Mouse (Mus musculus) liver (tissue): Measurements from ENCODE around the gene C1qtnf5.

Experiments
- DNase-seq: peaks from one replicate; pipeline ENCODE4 v3.0.0-alpha.2; 2020; ENCODE audit warnings: mixed read lengths

C1qtnf5 gene

DNA sequence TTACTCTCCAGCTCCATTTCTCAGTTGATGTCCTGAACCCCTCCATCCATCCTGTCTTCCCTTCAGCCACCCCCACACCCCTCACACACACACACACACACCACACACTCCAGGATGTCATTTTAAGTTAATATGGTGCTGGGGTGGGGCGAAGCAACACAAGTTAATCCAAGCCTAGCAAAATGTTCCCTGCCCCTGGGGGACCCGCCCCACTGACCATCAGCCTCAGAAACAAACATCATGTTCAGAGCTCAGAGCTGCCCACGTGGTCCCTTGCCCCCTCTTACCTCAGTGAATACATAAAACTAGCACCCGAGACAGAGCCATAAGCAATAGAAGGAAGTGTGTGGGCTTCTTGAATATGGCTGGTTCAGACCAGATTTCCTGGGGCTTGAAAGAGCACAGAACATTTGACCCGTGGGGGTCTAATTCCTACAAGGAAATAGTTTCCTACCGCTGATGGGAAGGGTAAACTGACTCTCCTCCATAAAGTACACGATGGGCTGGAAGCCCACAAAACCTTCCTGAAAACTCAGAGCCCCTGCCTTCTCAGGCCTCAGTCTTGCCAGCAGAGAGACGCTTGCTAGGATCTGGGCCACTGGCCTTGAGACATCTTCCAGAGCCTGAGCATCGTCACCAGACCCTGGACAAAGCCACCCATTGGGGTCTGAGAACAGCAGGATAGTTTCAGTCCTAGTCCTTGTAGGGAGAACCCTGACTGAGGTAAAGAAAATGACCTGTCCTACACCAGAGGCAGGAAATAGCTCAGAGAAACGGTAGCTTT, 26.9 kb upstream of the C1qtnf5 start:
- no peak for DNase-seq

DNA sequence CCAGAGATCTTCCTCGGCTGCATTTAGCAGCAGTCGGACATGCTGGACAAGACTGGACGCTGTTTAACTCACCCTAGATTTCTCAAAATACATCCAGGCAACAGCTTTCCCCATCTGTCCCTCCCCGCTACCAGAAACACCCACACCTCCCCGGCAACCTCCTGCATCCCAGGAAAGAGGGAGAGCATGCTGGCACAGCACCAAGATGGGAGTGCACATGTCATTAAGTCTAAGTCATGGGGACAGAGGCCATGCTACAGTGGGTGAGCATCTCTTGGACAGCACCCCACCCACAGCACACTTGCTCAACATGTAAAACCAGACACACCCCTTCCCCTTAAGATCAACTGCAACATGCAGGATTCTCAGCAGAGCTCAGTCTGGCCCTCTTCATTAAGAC, 26.1 kb upstream of the C1qtnf5 start:
- DNase-seq = no peak

DNA sequence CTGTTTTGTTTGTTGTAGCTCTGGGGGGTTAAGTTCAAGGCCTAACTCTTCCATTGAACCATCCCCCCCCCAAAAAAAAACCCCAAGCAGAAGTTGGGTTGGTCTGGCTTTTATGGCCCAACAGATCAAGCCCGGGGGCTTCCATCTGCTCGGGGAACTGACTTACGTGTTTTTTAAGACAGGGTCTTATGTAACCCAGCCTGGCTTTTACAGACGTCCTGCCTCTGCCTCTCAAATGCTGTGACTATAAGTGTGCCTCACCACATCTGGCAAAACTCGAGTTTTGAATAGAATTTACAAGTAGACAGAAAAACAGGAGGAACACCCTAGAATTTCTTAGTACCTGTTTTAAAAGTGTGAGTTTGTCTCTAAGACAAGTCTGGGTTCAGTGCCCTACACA, 25.5 kb upstream of the C1qtnf5 start:
- no peak for DNase-seq

DNA sequence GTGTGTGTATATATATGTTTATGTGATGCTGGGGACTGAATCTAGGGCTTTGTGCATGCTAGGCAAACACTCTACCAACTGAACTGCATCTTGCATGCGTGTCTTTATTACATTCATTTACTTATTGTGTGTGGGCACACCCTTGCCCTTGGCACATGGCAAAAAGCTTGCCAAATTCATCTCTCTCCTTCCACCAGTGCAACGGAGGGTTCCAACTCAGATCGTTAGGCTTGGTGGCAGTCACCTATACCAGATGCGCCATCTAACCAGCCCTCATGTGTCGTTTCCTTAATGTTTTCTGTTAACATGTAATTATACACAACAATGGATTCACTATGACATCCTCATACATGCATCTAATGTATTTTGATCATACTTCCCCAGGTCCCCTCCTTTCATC, 24.8 kb upstream of the C1qtnf5 start:
- DNase-seq = no peak

DNA sequence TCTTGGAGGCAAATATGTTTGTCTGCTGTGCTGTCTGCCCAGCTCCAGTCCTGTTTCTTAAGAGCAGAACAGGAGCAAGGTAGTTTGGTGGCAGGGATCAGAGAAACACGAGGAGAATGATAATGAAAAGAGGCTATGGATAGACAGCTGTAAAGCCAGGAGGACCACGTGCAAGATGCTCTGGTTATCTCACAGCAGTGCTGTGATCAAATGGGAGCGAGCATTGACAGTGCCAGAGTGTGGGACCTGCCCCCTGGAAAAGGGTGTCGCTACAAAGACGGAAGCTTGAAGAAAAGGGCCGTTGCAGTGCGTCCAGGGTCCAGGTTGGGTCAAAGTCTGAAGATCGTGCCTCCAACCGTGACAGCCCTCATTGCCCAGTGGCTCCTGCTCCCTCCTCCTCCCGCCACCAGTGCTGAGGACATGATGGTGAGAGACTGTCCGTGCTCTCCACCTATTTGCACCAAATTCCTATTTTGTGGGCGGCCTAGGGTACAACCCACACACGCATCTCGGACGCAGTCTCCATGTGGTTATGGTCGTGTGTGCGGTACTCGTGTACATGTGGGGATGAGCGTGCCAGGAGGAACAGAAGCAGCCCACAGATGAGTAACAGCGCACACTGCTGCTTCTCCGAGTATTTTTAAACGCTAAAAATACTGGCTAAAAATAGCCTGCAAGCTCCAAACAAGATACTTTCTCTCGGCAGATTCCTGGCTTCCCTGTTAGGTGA, 23.5 kb upstream of the C1qtnf5 start:
- no peak for DNase-seq

DNA sequence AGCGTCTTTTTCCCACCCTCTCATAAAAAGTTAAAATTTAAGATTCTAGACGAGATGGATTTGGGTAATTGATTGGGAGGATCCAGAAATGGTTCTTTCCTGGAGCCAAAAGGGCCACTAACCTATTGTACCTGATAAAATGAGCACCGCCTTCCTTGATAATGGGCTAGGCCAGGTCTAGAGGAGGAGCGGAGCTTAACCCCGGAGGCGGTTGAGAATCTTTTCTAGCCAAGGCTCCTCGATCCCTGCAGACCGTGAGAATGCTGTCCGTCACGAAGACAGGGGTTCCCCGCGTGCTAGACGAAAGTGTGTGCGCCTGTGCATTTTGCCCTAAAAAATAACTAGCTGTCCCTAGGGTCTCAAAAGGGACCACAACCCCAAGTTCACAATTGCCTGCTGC, 22.8 kb upstream of the C1qtnf5 start:
- DNase-seq = no peak

DNA sequence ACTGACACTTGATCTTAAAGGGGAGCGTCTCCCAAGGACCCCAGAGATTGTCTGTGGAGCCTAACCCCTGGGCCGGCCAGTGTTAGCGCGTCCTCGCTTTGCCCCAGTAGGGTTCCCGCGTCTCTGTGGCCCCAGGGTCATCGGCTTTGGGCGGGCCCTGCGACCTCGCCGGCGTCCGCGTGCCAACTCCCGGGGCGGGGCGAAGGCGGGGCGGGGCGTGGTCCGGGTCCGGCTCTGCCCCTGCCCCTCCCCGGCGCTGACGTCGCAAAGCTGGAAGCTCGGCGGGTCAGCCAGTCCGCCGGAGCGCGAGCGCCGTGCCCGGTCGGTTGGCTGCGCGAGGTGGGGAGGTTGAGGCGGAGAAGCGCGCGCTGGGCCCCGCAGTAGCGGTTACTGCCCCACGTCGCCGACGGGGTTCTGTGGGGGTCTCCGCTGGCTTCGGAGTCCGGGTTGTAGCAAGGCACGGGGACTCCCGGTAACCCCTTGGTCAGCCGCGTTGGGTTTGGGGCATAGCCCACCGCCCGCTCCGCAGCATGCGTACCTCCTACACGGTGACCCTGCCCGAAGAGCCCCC, 22.3 kb upstream of the C1qtnf5 start:
- peak; percentile 95 for DNase-seq

DNA sequence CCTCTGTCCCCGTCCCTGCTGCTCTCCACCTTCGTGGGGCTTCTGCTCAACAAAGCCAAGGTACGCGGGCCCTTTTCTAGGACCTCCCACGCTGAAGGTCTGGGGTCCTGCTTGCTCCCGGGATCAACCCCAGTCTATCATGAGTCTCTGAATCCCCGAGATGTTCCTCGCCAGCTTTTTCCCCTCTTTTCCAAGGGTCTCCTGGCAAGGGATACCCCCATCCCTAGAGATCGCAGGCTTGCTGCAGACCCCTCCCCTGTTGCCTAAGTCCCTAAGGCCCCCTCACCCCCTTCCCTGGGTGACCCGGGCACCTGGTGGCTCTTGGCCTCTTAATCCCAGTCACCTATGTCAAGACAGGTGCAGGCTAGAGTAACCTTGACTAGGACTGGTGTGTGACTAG, 21.8 kb upstream of the C1qtnf5 start:
- DNase-seq = no peak

DNA sequence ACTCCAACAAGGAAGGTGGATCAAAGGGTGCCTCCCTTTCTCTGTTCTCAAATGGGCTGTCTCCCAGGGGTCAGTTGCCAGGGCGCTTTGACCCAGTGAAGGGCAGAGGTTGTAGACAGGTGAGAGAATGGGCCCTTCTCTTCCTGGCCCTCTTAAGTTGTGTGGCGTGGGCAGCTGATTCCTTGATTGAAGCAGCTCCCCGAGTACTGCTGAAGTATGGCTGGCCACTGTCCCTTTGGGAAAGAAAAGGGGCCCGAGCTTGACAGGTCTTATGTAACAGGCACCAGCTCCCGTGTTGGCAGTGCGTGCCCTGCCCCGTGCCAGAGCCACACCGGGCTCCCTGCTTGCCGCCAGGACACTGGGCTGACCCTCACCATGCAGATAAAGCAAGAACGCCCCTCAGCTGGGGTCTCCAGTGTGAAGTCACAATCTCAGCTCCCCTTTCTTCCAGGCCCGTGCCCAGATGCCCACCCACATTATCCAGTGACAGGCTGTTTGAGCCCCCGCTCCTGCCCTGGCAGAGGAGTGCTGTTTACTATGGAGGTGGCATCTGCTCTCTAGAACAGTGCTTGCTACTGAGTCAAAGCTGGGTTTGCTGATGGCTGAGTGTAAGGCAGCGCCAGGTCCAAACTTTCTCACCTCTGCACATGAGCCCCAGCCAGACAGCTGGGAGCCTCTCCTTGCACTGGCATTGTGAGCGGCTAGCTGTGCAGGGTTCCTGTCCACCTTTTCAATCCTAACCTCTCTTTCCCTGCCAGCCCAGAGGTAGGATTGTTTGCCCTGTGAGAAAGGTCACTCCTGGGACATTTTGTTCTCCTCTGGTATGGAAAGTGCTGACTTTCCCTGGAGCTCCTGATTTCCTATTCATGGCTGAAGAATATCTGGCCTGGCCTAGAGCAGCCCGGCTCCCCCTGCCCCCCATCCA, 21.0 kb upstream of the C1qtnf5 start:
- no peak for DNase-seq

DNA sequence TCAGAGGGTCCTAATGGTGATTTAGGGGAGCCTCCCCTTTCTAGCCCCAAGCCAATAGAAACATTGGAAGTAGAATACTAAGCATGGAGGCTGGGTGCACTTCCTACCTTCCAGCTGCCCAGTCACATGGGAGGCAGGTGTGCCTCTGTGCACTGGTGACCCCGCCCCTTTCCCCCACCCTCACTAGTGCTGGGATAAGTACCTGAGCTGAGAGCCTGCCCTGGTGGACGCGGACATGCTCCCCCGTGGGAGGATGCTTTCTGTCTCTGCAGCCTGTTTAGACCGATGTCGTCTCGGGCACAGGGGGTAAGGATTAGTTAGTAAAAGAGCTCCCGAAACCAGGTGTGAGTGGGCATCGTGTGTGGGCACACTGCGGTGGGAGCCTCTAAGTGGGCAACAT, 20.1 kb upstream of the C1qtnf5 start:
- no peak for DNase-seq

DNA sequence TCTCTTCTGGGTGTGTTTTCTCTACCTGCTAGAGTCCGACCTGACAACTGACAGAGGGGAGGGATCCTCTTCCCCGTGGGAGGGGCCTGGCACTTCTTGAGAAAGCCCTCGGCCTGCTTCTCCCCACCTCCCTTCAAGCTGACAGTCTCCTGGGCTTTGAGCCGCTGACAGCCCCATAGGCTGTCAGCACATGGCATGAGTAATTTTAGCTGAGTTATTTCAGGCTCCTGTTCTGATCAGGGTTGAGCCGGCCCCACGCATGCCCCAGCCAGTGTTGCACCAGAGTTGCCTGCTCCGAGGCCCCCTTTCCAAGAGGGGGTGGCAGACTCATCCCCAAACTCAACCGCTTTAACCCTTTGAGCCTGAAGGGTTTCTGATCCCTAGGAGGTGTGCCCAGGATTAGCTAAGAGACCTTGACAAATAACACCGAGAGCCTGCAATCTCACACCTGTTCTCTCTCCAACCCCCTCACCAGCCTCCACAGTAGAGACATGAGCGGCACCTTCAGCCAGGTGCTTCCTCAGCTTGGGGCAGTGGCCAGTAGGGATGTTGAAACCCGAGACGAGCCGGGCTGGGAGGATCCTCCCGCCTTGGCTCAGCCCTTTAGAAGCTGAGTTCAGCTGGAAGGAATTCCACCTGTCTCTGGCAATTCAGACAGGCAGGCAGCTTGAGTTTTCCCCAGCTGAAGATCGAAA, 19.1 kb upstream of the C1qtnf5 start:
- DNase-seq = no peak

DNA sequence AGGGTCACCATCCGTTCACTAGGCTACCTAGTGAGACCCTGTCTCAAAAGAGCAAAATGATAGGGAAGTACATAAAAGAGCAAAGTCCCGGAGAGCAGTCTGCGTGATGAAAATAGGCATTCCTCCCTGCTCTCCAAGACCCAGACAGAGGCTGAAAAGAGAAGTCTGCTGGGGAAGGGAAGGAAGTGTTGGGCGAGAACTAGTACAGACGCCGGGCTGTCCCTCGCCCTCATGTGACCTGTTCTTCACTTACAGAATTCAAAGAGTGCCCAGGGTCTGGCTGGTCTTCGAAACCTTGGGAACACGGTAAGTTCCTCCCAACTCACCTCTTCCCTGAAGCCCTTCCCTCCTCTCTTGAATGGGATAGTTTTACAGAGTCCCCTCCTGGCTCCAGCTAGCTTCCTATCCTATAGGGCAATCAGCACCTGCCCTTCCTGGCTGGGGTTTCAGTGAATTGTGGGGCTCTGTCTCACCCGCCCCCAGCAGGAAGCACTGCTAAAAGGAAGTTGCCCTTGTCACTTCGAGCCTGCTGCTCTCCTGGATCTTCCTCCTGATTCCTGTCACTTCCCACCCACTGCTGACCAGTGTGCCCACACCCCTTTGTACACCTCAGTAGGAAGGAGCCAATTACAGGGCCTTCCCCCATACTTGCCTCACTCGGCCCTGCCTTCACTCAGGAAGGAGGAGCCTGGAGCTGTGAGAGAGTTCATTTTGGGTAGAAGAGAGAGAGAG, 18.0 kb upstream of the C1qtnf5 start:
- no peak for DNase-seq

DNA sequence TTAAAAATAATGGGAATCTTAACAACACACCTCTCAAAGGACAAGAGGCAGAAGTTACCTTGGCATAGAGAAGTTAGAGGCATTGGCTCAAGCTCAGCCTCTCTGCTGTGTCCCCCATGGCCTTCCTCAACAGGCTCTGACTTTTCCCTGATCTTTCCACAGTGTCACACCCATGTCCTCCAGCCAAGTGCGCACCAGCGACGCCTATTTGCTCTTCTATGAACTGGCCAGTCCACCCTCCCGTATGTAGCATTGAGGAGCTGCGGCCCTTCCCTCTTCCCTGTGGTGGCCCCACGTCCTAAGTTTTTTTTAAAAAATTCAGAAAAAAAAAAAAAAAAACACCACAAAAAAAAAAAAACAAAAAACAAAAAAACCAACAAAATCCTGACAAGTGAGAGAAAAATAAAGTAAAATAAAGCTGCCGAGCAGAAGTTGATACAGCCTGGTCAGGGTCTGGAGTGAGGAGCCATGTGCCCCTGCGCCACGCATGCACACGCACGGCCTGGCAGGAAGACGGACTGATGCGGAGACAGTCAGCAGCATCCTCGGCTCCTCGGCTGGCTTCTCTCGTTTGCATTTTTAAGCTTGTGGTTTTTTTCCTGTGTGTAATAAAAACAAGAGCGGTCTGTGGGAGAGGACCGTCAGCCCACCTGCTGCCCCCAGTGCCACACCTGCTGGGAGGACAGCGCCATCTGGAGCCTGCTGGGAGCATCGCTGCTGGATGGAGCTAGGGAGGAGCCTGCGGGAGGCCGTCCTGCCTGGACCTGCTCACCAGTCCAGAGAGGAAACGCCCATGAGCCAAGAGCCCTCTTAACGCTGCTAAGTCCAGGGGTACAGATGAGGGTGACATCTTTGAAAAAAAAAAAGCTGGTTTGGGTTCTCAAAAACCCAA, 13.2 kb upstream of the C1qtnf5 start:
- DNase-seq = peak; percentile 75

DNA sequence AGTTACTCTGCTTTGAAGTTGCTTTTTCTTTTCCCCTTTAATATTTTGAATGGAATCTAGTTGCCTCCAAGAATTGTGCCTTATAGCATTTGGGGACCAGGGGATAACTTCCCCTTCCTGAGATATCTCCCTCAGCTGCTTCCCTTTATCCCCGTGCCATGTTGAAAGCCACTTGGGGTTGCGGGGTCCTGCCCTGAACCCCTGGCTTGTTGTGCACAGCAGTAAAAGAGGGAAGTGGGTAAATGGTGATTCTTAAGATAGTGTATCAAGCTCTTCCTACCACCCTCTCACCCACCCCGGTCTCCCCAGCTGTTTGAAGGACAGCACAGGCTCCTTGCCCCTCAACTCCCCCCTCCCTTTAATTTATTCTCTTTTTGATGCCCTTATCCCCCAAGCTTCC, 12.3 kb upstream of the C1qtnf5 start:
- DNase-seq = no peak

DNA sequence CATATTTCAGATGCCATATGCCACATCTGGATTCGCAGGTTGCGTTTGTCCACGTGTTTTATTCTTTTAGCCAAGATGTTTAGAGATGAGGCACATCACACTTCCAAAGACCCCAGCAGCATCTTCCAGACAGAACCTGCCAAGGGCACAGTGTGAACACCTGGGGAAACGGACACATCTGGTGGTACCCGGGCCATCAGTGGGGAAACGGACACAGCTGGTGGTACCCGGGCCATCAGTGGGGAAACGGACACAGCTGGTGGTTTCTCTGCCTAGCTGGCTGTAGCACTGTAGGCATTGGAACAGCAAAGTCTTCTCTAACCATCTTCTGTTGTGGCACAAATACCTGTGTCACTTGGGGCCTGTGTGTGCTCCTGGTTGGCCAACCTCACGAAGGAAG, 11.3 kb upstream of the C1qtnf5 start:
- DNase-seq = no peak

DNA sequence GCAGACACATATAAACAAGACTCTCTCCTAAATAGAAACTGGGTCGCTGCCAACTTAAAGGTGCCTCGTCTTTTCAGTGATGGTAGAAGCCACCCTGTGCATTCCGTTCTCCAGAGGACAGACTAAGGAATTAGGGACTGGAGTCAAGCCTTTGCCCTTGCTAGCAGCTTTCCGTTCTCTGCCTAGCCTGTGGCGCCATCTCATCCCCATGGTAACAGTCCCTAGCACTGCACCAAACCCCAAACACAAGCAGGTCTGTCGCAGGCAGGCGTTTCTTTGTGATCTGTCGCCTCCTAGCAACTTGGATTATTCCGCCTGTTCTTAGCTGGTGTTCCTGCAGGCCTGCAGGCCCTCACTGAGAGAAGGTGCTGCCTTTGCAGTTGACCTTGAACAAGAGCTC, 10.5 kb upstream of the C1qtnf5 start:
- DNase-seq = no peak

DNA sequence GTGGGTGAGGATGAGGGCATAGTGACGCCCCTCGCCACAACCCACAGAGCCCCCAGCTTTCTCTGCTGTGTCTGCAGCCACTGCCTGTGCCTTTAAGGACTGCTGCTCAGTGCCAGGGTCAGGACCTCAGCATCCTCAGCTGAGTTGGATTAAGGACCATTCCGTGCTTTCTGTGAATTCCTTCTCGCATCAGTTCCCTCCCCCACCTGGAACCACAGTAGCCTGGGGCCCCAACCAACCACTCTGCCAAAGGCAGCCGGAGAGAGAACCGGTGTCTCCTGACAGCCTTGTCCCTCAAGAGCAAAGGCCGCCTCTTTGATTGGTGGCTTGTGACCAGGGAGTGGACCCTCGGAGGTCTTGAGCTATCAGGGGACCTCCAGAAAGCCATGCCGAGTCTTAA, 5.6 kb upstream of the C1qtnf5 start, which contains the start of gene Mfrp:
TSS of gene Mfrp (plus strand) at position 240 of the 400 bp plus-strand sequence.
- DNase-seq = no peak

DNA sequence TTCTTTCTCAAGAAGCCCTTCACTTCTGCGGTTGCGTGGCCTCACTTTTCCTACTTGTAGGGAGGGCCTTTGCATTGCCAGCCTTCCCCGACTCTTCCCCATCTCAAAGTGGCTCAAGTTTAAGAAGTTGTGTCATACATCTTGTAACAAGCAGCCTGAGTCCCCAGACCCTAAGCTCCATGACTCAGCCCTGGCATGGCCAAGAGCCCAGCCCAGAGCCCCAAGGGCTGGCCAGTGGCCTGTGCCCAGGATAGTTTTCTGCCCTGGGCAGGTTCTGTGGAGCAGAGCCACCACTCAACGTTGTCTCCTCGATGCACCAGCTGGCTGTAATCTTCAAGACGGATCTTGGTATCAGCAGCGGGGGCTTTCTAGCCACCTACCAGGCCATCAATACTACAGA, 2.2 kb upstream of the C1qtnf5 start:
- no peak for DNase-seq

DNA sequence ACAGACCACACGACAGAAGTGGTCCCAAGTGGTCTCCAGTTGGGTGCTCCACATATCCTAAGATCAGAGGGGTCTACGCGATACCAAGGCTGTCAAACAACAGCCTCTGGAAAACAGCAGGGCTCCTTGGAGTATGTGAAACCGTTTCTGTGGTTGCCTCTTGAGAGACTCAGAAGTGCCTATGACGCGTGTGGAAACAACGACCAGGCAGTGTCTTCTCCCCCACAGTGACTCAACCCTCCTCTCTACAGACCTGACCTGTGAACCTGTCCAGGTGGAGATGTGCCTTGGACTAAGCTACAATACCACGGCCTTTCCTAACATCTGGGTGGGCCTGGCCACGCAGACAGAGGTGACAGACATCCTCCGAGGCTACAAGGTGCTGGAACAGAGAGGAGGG, 1.3 kb upstream of the C1qtnf5 start:
- no peak for DNase-seq

DNA sequence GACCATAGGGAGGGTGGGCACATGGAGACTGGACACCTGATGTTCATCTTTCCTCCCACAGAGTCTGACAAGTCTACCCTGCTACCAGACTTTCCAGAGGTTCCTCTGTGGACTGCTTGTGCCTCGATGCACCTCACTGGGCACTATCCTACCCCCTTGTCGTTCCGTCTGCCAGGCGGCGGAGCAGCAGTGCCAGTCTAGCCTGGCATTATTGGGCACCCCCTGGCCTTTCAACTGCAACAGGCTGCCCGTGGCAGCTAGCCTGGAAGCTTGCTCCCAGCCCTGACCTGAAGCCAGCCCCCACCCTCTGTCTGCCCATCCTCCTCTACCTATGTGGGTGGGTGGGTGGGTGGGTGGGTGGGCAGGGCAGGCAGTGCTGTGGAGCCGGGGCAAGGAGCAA, 863 bp upstream of the C1qtnf5 start:
- no peak for DNase-seq

DNA sequence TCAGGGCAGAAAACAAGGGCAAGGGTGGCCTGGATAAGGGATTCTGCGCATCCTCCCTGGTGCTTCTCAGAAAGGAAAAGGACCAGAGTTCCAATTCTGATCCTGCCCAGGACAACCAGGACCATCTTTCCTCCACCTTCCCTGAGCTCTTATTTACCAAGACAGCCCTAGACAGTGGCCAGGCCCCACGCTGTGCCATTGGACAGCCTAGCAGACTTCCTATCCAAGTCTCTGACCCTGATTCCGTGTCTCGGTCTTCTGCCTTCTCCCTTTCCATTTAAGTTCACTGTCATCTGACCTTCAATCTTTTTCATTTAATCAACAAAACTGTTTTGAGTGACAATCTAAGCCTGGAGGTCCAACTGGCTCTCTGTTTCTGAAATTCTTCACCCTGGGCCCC, 449 bp upstream of the C1qtnf5 start:
- DNase-seq = no peak
